Mouse (Mus musculus) left cerebral cortex, postnatal 14 days (tissue): Measurements from ENCODE around the gene Gm1140. TPM values are rescaled to one million over a fixed set of nuclear protein-coding genes. Genes with fewer than 3 reads are reported as not detected.
"Not testable (repeated sequence)": the region's sequence is repeated elsewhere in the genome, so short reads cannot be mapped to it uniquely, and the experiment has no call there.

Experiments used
- DNase-seq, 2 experiments: peaks; one replicate each; pipeline ENCODE4 v3.0.0; 2021 to 2022; ENCODE audit warnings: low spot score in 2 of 2, mixed read lengths in 1 of 2
- intact Hi-C: fragments of 180-260 bp; cut with DNase I; formaldehyde crosslinking; loops from one replicate; pipeline ENCODE4 v1.15.1; 2025
- long read RNA-seq, 2 experiments: library from polyadenylated mRNA; stranded (forward); transcript quantifications; one replicate each; pipeline ENCODE4 v2.0.0; 2021
- total RNA-seq, 2 experiments: library from RNA; stranded (reverse); gene quantifications; 2 replicates each; pipeline ENCODE4 v1.2.3; 2021

The Gm1140 gene
- total RNA-seq = not detected
- long read RNA-seq, experiment 1 = 0 reads
- long read RNA-seq, experiment 2 = 0 reads

GRCm38 (mm10) chrX:67693462-67693861 lies at the start of gene Gm1140:
Gene Gm1140 (minus strand): TSS chrX:67693562.
- intact Hi-C loops, DNase-seq: not testable (repeated sequence)

GRCm38 (mm10) chrX:67695398-67695797 lies 2.0 kb upstream of the Gm1140 start, which contains the start of gene Gm14692:
Gene Gm14692 (plus strand): TSS chrX:67695698.
- DNase-seq, intact Hi-C loops: not testable (repeated sequence)

Other genes with a start within 250 kb of the Gm1140 start
- gene Gm14692, start 2.1 kb upstream of the Gm1140 start, total RNA-seq = not detected
- not detected for gene 4933436I01Rik, start 227.9 kb upstream of the Gm1140 start, total RNA-seq